Mouse (Mus musculus): ENCODE measurements around the gene Mpnd.

Gene Mpnd

DNA sequence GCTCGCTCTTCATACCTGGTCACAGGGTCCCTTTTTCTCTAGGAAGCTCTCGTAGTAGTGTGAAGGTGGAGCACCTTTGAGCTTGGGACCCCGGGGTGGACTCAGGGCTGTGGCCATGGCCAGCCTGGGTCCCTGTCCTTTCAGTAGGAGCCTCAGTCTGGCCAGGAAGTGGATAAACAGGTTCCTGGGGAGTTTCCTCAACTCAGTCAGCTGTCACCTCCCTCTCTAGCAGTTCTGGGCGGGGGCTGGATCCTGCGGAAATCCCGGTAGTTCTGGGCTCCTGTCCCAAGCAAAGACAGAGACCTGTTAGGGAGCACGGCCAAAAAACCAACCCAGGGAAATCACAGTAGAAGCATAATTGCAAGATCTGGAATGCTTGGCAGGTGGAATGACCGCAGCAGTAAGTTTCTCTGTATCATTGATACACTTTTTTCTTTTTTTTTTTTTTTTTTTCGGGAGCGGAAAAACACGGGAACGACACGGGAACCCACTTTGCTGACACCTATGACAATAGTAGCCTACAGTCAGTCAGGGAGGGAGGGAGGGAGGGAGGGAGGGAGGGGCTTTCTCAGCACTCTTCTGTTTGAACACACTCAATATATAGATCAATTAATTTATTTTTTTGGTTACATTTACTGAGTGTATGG lies at the start of gene Mpnd, which contains the start of gene Stap2:
Gene Mpnd (plus strand): TSS at position 297 of the 647 bp plus-strand sequence.
Gene Stap2 (minus strand): TSS at position 170 of the 647 bp plus-strand sequence.
- peak; percentile 100 for DNase-seq (ENCODE audit: low read depth, low spot score)

DNA sequence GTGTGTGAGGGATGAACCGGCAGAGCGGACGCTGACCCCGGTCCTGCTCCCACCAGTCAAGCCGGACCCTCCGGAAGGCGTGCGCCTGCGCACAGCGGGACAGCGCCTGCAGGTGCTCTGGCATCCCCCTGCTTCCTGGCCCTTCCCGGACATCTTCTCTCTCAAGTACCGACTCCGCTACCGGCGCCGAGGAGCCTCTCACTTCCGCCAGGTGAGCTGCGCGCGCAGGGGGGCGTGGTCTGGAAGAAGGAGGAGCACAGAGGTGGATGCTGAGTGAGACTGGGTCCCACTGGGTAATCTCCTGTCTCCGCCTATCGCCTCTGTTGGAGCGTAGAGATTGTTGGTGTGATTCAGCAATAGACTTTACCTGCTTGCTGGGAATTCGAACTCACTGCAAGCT lies 49.4 kb upstream of the Mpnd start:
- DNase-seq (ENCODE audit: low read depth, low spot score): no peak

DNA sequence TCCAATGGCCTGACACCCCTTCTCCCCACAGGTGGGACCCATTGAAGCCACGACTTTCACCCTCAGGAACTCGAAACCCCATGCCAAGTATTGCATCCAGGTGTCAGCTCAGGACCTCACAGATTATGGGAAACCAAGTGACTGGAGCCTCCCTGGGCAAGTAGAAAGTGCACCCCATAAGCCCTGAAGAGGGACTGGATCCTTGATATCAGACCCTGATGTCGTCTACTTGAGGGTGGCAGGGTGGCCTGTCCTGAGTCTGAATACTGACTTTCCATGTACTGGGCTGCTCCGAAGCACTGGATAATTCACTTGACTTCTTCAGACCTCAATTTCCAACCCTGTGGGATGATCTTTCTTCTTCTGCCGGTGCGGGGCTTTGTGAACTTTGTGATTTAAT lies 48.9 kb upstream of the Mpnd start:
- DNase-seq (ENCODE audit: low read depth, low spot score): no peak

DNA sequence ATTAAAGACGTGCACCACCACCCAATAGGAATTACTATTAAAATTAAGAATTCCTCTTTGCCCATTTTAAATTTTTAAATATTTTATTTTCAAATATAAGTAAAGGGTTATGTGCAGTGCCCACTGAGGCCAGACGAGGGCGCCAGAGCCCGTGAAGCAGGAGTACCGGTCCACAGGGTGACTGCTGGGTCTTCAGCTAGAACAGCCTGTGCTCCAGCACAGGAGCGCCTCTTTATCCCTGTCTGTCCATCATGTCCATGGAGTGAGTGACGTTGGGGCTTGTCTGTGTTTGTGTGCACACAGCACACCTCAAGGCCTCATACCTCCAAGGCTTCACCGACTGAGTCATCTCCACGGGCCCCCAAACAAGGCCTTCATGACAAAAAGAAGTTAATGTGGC lies 48.3 kb upstream of the Mpnd start:
- peak; percentile 54 for DNase-seq (ENCODE audit: low read depth, low spot score)

DNA sequence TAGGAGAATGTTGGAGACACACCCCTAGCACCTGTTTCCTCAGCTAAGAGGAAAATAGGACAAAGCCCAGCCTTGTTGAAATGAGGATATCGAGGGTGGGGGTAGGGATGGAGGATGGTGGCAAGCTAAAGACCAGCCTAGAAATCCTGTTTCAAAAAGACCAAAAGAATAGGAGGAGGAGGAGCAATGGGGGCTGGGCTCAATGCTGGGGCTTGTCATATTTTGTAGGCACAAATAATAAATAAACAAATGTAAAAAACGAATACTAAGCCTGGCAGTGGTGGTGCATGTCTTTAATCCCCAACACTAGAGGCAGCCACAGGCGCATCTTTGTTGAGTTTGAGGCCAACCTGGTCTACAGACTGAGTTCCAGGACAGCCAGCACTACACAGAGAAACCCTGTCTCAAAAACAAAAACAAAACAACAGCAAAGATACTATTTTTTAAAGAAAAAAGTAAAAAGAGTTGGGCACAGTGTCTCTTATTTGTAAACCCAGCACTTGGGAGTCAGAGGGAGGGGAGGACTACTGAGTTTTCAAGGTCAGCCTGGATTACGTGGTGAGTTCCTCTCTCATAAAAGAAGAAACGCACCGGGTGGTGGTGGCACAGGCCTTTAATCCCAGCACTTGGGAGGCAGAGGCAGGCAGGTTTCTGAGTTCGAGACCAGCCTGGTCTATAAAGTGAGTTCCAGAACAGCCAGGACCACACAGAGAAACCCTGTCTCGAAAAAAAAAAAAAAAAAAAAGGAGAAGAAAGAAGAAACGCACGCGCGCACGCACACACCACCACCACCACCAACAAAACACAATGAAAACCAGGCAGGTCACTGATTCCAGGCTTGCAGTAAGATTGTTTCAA lies 47.6 kb upstream of the Mpnd start:
- DNase-seq (ENCODE audit: low read depth, low spot score): no peak

DNA sequence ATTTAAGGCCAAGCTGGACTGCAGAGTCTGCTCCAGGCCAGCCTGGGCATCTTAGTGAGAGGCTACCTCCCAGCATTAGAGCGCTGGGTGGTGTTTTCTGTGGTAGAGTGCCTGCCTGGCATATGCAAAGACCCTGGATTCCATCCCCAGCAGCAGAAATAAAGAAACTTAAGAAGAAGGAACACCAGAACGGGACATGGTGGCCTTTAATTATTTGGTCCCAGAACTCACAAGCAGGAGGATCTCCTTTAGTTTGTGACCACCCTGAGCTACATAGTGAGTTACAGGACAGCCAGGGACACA lies 47.0 kb upstream of the Mpnd start:
- no peak for DNase-seq (ENCODE audit: low read depth, low spot score)

DNA sequence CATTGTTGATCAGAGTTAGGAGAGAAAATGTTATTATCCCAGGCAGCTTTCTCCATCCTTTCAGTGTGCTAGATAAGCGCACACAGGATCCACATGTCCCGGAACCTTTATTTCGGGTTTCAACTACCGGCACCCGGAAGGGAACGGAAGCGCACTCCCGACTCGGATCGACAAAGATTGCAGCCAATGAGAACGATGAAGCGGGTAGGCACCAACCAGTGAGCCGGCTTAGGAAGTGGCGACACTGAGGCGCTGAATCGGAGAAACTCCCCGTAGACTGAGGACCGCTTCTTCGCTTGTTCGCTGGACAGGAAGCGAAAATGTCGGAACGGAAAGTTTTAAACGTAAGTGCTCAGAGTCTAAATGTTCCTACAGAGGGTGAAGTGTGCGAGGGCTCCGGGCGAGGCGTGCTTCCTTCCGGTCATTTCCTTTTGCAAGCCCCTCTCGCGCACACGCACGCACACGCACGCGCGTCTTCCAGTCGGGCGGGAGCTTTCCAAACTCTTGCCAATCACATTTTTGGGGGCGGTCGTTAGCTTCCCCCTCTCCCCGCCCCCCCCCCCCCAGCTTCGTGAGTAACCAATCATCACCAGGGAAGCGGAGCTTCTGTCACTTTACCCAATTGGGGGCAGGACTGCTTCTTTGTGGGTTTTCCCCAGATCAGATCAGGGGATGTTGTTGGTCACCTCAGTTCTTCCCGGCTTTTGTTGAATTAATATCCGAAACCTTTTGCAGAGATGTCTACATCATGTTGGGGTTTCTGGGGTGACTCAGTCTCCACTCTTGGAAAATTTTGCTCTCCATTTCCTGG lies 46.4 kb upstream of the Mpnd start, which contains the start of gene Yju2:
Gene Yju2 (plus strand): TSS at position 182 of the 811 bp plus-strand sequence.
- DNase-seq (ENCODE audit: low read depth, low spot score): peak; percentile 95

DNA sequence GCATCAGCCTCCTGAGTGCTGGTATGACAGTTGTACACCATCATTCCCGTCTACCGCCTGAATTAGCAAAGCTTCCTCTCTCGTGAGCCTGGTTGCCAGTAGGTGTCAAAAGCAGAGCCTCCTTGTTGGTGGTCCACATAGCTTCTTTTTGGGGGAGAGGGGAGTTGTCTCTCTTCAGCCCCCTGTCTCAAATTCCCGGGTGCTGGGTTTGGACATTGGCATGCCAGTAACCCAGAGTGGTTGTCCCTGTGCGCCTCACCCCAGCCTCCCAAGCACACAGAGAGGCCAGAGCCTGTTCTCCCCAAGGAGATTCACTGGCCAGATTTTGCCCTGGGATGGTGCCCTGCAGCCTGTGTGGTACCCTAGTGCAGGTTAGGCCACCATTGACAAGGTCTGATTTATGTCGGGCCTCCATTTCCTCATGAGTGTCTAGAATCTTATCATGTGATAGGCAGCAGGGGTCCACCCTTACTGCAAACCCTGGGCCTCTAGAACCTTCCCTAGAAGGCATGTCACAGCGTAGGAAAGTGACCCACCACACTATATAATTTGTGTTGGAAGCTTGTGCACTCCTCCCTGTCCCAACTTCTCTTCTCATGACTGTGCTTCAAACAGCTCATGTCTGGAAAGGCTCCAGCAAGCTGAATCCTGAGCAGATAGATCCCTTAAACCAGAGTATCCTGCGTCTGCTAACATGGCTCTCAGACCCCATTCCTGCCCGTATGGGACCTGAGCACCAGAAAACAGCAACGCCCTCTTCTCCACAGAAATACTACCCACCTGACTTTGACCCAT lies 45.4 kb upstream of the Mpnd start:
- DNase-seq (ENCODE audit: low read depth, low spot score): no peak

DNA sequence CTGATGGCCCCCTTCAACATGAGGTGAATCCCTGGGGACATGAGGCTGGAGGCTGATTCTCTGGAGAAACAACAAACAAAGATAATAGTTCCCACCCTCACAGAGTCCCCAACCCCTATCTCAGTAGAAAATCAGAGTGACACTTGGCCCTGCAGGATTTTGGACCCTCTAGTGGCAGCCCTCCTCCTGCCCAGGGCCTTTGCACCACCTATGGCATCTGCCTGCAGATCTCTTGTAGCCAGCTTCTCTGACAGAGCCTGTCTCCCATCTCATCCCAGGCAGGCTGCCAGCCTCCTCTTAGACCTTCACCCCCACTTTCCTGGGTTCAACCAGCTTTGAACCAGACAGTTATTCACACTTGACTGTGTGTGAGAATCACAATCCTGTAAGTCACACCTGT lies 44.7 kb upstream of the Mpnd start:
- no peak for DNase-seq (ENCODE audit: low read depth, low spot score)

DNA sequence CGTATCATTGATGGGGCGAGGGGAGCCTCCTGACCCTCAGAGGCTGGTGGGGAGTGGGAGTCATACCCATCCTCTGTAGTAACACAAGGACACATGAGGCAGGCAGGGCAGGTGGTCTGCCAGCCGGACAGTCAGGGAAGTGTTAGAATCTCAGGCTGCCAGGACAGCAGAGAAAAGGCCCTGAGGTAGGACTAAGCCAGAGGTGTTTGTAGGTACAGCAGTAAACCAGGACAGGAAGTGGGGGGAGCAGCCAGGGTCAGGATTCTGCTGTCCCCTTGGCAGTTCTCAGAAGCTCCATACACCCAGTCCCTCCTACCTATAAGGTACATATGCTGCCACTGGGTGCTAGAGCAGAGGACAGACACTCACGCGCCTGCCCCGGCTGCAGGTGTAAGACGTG lies 43.9 kb upstream of the Mpnd start:
- no peak for DNase-seq (ENCODE audit: low read depth, low spot score)

DNA sequence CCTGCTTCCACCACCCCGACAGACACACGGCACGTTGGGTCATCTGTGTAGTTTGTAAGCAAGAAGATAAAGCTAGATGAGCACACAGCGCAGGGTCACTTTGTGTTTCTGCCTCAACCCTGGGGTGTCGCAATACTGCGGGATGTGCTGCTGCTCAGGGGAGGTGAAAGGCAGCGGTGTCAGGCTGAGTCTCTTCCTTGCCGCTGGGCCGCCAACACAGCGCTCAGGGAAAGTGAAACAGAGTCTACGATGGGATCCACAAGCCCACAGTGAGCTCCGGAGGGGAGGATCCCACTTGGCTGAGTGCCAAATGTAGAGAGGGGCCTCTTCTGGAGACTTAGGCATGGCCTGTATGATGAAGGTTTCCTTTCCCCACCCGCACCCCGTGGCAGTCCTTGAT lies 42.3 kb upstream of the Mpnd start:
- DNase-seq (ENCODE audit: low read depth, low spot score): no peak

DNA sequence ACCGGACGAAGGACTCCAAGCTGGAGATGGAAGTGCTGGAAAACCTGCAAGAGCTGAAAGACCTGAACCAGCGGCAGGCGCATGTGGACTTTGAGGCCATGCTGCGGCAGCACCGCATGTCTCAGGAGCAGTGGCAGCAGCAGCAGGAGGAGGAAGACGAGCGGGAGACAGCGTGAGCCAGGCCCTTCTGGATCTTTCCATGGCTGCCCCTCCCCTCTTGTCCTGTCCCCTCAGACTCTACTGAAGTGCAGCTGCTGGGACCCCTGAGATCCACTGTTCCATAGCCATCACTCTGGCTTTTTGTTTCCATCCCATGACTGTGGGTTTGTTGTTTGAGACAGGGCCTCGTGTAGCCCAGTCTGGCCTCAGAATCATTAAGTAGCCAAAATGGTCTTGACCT lies 41.0 kb upstream of the Mpnd start:
- DNase-seq (ENCODE audit: low read depth, low spot score): no peak

DNA sequence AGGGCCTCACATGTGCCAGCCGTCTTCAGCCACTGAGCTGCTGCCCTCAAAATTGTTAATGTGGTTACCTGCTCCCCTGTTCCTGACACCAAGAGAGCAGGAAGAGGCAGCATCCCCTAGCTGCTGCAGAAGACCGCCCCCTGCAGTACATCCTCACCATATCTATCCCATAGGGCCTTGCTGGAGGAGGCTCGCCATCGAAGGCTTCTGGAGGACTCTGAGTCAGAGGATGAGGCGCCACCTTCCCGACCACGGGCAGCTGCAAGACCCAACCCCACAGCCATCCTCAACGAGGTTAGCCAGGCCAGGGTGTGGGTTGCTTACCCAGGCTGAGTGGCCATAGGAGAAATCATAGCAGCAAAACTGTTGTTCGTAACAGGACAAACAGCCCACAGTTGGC lies 40.5 kb upstream of the Mpnd start:
- DNase-seq (ENCODE audit: low read depth, low spot score): no peak

DNA sequence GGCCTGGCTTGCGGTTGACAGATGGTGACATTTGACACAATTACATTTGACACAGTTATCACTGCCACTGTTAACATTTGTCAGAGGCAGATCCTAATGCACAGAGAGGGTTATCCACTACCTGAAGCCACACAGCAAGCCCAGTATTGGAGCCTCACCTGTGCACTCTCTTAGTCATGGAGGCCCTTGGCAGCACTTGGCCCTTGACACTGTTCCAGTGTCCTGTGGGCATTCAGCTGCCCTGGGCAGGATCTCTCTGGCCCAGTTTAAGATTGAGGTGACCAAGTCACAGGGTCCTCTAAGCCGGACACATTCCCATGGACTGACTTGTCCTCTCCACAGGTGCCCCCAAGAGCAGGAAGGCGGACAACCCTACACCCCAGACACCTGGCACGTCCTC lies 38.3 kb upstream of the Mpnd start:
- no peak for DNase-seq (ENCODE audit: low read depth, low spot score)

DNA sequence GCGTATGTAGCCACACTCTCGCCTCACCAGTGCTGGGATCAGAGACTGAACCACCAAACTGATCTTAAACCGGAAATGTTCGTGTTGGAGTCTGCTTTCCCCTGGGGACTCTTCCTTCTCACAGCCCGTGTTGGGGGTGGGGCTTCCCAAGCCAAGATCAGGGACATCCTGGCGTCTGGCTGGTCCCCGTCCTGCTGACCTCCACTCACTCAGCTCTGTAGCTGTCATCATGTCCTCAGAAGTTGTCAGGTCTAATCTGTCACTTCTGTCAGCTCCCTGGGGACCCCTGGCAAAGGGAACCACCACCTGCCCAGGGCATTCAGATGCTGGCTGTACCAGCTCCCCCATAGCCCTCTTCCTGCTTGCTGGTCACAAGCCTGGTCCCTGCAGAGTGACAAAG lies 37.3 kb upstream of the Mpnd start:
- no peak for DNase-seq (ENCODE audit: low read depth, low spot score)

DNA sequence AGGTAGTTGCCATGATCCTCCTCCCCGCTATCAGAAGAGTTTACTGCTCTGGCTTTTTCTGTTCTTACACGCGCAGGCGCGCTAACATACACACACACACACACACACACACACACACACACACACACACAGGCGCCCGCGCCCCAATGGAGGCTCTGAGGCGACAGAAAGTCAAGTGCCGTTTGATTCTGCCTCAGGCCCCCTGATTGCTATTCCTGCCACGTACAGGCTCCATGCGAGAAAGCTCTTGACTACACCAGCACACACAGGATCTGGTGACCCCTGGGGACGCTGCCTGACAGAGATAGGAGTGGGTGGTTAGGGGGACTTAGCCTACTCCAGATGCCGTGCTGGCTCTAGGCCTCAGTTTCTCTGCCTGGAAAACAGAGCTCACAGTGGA lies 36.0 kb upstream of the Mpnd start:
- DNase-seq (ENCODE audit: low read depth, low spot score): no peak

DNA sequence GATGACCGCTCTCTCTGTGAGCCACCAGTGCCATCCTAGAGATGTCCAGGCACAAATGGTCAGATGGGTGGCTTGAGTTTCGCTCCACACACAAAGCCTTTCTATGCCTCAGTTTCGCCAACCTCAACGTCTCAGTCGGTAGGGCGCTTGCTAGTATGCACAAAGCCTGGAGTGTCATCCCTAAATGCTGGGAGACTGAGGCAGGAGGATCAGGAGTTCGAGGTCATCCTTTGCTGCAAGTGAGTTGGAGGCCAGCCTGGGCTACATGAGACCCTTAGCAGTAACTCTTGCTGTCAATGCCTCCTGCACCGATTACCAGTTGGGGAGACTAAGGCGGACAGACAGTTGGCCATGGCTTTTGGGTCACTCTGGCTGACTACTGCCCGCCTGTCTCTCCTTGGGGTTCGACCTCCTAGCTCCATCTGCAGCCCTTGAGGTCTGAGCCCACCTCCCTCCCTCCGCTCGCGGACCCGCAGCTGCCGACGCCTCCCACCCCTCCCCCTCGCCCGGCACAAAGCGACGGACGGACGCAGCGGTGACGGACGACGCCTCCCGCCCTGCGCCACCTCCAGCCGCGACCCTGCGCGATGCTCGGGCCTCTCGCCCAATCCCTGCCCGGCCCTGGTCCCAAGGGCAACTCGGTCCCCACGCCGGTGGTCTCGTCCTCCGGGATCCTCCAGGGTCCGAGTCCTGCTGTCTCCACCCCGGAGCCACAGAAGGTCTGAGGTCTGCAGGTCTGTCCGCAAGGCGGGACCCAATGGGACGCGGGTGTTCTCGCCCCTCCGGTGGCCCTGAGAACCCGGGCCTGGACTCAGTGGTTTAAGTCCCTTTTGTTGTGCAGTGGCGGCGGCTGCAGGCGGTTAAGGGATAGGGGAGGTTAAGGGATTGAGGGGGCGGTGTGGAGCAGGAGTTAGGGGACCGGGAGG lies 35.3 kb upstream of the Mpnd start, which contains the start of gene Shd:
Gene Shd (plus strand): TSS at position 502 of the 926 bp plus-strand sequence.
- peak; percentile 55 for DNase-seq (ENCODE audit: low read depth, low spot score)

DNA sequence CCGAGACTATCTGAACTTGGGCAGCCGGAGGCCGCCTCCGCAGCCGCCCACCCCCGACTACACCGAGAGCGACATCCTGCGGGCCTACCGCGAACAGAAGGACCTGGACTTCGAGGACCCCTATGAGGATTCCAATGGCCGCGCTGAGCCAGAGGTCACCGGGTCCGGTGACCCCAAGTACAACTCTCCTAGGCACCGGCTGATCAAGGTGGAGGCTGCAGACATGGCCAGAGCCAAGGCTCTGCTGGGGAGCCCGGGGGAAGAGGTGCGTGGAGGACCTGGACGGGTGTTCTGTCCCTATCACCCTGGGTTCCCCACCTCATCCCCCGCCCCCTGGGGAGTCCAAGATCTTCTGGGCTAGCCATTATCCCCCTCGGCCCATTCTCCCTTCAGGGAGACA lies 34.1 kb upstream of the Mpnd start:
- DNase-seq (ENCODE audit: low read depth, low spot score): no peak

DNA sequence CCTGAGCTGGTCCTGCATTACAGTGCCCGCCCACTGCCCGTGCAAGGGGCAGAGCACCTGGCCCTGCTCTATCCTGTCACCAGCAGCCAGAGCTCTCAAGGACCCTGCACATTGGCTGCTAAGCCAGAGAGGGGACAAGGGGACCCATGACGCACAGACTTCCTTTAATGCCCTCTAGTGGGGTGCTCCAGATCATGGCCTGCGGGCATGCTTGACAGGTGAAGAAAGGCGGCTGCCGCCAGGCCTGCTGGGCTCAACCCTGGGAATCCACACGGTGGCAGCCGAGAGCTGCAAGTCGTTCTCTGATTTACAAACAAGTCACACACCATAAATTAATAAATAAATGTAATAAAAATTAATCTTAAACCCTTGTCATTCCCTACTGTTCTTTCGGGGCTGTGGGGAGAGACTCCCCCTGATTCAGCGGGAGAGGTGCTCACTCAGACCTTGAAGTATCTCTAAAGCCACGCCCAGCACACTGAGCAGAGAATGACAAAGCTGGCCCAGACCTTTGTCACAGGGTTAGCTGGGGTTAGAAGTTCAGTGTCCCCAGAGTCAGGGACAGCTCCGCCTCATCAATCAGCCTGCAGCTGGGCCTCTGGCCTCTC lies 29.2 kb upstream of the Mpnd start:
- DNase-seq (ENCODE audit: low read depth, low spot score): peak; percentile 74

DNA sequence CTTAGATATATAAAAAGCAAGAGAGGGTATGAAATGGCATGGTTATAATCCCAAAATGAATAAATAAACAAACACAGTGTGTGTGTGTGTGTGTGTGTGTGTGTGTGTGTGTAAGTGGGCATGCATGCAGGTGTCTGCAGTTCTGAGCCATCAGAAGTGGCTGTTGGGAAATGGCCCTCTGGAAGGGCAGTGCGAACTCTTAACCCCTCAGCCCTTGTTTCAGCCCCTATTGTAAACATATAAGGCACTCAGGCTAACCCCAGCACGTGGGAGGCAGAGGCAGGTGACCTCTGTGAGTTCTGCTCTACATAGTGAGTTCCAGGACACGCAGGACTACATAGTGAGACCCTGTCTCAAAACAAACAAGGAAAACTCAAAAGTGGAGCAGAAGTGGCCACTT lies 28.2 kb upstream of the Mpnd start:
- DNase-seq (ENCODE audit: low read depth, low spot score): no peak

All from forelimb bud, embryonic 11.5 days (tissue).